Mouse (Mus musculus) kidney, embryonic 14.5 days (tissue): ENCODE data around the gene Bcl2l12. TPM values are rescaled to one million over a fixed set of nuclear protein-coding genes. Genes with fewer than 3 reads are reported as not detected.

ENCODE experiments used
- ATAC-seq: fragments of 200-750 bp; cut with Nextera tagmentation; 2 replicates; pipeline ENCODE4 v1.8.0; 2017; ENCODE audit warnings: moderate number of reproducible peaks, mild to moderate bottlenecking, moderate TSS enrichment, moderate library complexity; ENCODE audit not compliant: low FRiP score, low TSS enrichment
- H3K27ac ChIP-seq: fragments of 300-500 bp; sonication (generic); 2 replicates; pipeline ENCODE4 v1.5.1; 2014; ENCODE audit warnings: low read depth, mild to moderate bottlenecking, low read length, moderate library complexity, mixed read lengths
- H3K27me3 ChIP-seq: fragments of 300-500 bp; sonication (generic); 2 replicates; pipeline ENCODE4 v1.6.1; 2014; ENCODE audit warnings: mild to moderate bottlenecking, low read length; ENCODE audit not compliant: control insufficient read depth, insufficient read depth
- H3K36me3 ChIP-seq: fragments of 300-500 bp; sonication (generic); 2 replicates; pipeline ENCODE4 v1.6.1; 2014; ENCODE audit warnings: low read length, mixed read lengths; ENCODE audit not compliant: control insufficient read depth, insufficient read depth
- H3K4me1 ChIP-seq: fragments of 300-500 bp; sonication (generic); 2 replicates; pipeline ENCODE4 v1.6.1; 2014; ENCODE audit warnings: low read length, mixed read lengths; ENCODE audit not compliant: control insufficient read depth, insufficient read depth
- H3K4me2 ChIP-seq: fragments of 300-500 bp; sonication (generic); replicated peaks from 2 replicates; pipeline ENCODE4 v1.6.1; 2014; ENCODE audit warnings: low read depth, mild to moderate bottlenecking, low read length
- H3K4me3 ChIP-seq: fragments of 300-500 bp; sonication (generic); 2 replicates; pipeline ENCODE4 v1.5.1; 2014; ENCODE audit warnings: mild to moderate bottlenecking, low read length
- H3K9ac ChIP-seq: fragments of 300-500 bp; sonication (generic); 2 replicates; pipeline ENCODE4 v1.6.1; 2014; ENCODE audit warnings: low read depth, mild to moderate bottlenecking, low read length, moderate library complexity
- H3K9me3 ChIP-seq: fragments of 300-500 bp; sonication (generic); 2 replicates; pipeline ENCODE4 v1.6.1; 2016; ENCODE audit warnings: low read length; ENCODE audit not compliant: control insufficient read depth
- WGBS: fragments of 180-500 bp; shearing (Covaris S2); extraction: QIAGEN DNeasy Blood & Tissue Kit; methylation state at CpG from one replicate; pipeline ENCODE4 v1.1.7; 2014; 5-methylcytosine and 5-hydroxymethylcytosine counted together
- polyA plus RNA-seq: library from polyadenylated mRNA; unstranded; fragments of >200 nt; fragmentation: Nextera tagmentation; extraction: Ambion mirVana; gene quantifications from 2 replicates; pipeline ENCODE4 v1.2.1, GENCODE M21; 2014

The Bcl2l12 gene
- polyA plus RNA-seq, 1 experiment from 2014 or later, result 54.9 TPM

DNA sequence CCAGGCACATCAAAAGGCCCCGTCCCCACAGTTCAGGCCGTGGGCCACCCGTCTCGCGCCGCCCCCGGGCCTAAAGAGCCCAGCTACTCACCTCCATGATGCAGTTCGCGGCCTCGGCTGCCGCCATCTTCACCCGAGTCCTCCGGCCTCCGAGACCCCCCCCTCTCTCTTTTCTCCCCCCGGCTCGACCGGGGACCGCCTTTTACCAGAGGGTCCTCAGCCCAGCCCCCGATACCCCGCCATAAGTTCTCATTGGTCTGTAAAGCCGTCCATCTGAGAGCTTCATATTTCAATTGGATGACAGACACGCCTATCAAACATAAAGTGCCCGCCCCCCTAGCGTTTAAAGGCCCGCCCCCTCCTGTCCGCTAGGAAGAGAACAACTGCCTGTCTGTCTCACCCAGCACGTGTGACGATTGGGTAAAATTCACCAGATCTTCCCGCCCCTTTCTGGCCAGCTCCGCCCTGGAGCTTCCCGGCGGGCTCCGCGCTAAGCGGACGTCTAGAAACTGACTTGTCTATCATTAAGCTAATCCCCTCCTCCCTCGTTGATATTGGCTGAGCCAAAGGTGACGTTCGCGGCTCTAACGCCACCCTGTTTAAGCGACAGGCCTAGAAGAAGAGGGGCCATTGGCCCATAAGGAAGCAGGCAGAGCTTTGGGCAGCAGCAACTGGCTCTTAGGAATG is 12.2 kb downstream of the Bcl2l12 start, which contains the start of gene Prmt1:
Gene Prmt1 (minus strand): TSS at position 377 of the 687 bp plus-strand sequence.
- peaks cover 30% of the 10 kb centered on the region for H3K36me3 ChIP-seq
- peak; percentile 96 for ATAC-seq
- peaks cover 26% of the 10 kb centered on the region for H3K4me1 ChIP-seq
- H3K27me3 ChIP-seq, result no peaks in the 10 kb centered on the region
- under 1% methylated on average over 42 of the region's 42 CpGs for WGBS
- H3K9ac ChIP-seq, result peak within 1 kb of the TSS; percentile 99
- peak within 1 kb of the TSS; percentile 68 for H3K4me2 ChIP-seq
- no peaks in the 10 kb centered on the region for H3K9me3 ChIP-seq
- peak within 1 kb of the TSS; percentile 97 for H3K4me3 ChIP-seq
- peak within 1 kb of the TSS; percentile 98 for H3K27ac ChIP-seq

DNA sequence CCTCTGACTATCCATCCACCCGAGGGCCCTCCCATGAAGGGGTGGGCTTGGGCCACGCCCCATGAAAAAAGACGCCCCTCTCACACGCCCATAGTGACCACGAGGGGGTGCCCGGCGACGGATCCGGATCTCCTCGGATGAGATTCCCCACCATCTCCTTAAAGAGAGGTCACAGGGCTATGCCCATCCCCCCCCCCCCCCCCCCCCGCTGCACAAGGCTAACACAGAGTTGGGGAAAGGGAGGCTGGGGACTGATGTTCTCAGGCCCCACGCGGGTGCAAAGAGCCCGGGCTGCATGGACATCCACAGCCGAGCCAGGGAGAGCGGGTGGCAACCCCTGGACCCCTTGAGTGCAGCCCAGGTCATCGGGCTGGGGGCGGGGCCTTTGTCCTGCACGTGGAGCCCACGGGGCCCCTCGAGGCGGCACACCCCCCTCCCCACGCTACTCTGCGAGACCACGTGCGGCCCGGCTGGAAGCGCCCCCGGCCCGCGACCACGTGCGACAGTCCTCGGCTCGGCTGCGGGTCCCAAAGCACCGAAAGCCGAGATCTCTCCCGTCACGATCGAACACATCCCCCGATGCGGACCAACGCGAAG is 12.8 kb downstream of the Bcl2l12 start:
- peak overlapping the region; percentile 99 for H3K9ac ChIP-seq
- H3K4me3 ChIP-seq, result peak overlapping the region; percentile 97
- peaks cover 26% of the 10 kb centered on the region for H3K4me1 ChIP-seq
- no peaks in the 10 kb centered on the region for H3K27me3 ChIP-seq
- peak overlapping the region; percentile 55 for H3K4me2 ChIP-seq
- 0% methylated on average over 25 of the region's 45 CpGs for WGBS
- peak overlapping the region; percentile 98 for H3K27ac ChIP-seq
- H3K9me3 ChIP-seq, result no peaks in the 10 kb centered on the region
- ATAC-seq, result peak; percentile 33
- H3K36me3 ChIP-seq, result peaks cover 35% of the 10 kb centered on the region

DNA sequence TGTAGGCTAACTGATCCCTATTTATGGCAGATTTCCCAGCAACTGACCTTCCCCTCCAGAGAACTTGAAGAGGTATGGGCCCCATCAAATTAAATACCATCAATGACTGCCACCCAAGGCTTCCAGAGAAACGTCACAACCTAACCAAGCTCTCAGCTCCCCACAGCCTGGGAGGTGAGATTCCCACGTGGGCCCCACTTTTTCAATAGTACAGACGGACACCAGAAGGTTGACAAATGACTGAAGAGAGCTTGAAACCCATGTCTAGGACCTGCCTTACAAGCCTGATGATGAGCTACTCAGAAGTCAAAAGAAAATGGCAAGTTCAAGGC is 13.7 kb downstream of the Bcl2l12 start:
- Histone ChIP-seq H3K27me3 (no peaks in the 10 kb centered on the region), H3K4me2 (peak overlapping the region; percentile 55), H3K4me3 (peak overlapping the region; percentile 97), H3K36me3 (peaks cover 43% of the 10 kb centered on the region), H3K4me1 (peaks cover 26% of the 10 kb centered on the region), H3K9me3 (no peaks in the 10 kb centered on the region), H3K27ac (peak overlapping the region; percentile 8; the same call in 1 of the 2 replicates), H3K9ac (peak overlapping the region; percentile 99; the same call in 1 of the 2 replicates)
- 36% methylated on average over 3 of the region's 3 CpGs for WGBS
- ATAC-seq, result no peak

DNA sequence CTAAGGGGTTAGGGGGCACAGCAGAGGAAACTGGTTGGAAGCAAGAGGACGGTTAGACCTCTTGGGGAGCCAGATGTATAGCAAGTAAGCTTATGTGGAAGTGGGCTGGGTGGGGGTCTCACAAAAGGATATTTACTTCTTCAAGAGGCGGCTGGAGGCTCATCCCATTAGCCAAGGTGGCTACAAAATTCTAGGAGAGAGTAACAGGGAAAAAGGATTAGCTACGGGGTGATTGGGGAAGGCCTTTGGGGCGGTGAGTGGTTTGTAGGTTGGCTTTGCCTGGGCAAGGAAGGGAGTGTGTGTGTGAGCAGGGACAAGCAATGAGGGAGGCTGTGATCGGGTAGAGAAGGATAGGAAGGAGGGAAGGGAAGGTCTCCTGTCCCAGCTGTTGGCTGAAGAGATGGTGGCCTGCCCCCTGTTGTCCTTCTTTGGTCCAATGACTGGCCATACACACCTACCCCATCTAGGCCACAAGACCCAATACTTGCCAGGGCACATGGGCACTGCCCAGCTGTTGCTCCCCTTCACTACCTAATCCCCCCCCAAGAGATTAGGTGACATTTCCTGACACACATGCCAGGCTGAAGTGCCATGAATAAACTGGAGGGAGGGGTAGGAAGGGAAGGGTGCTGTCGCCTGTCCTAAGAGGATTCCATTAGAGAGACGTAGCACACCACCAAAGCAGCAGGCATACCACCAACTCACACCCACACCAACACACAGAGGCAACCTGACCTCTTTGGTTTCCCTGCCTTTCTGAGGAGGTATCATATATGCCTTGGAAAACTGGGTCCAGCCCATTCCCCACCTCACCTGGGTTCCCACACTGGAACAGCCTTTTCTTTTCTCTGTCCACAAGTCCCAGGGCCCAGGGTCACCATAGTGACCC is 14.3 kb downstream of the Bcl2l12 start:
- Histone ChIP-seq H3K9me3 (no peaks in the 10 kb centered on the region), H3K4me2 (peak overlapping the region; percentile 55), H3K9ac (peak overlapping the region; percentile 99; the same call in 1 of the 2 replicates), H3K4me3 (peak overlapping the region; percentile 97), H3K4me1 (peaks cover 24% of the 10 kb centered on the region), H3K27me3 (no peaks in the 10 kb centered on the region), H3K36me3 (peaks cover 46% of the 10 kb centered on the region), H3K27ac (peak overlapping the region; percentile 24; the same call in 1 of the 2 replicates)
- 73% methylated on average over 7 of the region's 7 CpGs for WGBS
- no peak for ATAC-seq

DNA sequence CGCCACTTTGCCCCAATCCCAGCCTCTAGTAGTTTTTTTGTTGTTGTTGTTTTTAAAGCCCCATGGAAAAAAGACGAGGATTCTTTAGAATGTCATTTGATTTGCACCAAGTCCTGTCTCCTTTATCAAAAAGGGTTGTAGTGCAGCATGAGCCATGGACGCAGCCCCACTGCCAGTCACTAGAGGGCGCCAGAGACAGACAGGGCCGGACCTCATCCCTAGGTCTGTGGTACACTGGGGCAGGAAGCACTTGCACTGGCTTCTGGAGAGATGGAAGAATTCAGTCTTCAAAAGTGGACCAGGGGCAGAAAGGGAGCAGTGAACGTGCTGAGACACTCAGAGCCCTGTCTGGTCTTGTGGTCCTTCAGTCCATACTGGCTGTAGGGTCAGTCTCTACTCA is 15.4 kb downstream of the Bcl2l12 start:
- Histone ChIP-seq H3K4me3 (no peak overlapping the region; the same call in 1 of the 2 replicates), H3K9me3 (no peaks in the 10 kb centered on the region), H3K4me1 (peaks cover 17% of the 10 kb centered on the region), H3K27ac (no peak overlapping the region), H3K36me3 (peaks cover 55% of the 10 kb centered on the region), H3K9ac (no peak overlapping the region), H3K27me3 (no peaks in the 10 kb centered on the region), H3K4me2 (no peak overlapping the region)
- 35% methylated on average over 6 of the region's 6 CpGs for WGBS
- no peak for ATAC-seq

DNA sequence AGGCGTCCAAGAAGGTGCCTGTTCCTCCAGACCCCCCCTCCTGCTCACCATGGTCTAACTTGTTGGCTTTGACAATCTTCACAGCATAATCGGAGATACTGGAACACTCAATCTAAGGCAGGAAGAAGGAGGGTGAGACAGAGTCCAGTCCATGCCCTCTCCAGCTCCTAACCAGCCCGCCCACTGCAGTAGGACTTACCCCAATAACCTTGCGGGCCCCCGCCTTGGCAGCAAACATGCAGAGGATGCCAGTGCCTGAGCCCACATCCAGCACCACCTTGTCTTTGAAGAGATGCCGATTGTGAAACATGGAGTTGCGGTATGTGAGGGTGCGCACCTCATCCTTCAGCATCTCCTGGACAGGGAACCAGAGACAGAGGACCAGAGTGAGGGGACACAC is 17.0 kb downstream of the Bcl2l12 start:
- Histone ChIP-seq H3K4me3 (no peak overlapping the region), H3K9me3 (no peaks in the 10 kb centered on the region), H3K4me1 (peaks cover 15% of the 10 kb centered on the region), H3K9ac (no peak overlapping the region), H3K4me2 (no peak overlapping the region), H3K27me3 (no peaks in the 10 kb centered on the region), H3K36me3 (peaks cover 70% of the 10 kb centered on the region), H3K27ac (no peak overlapping the region)
- ATAC-seq, result no peak
- WGBS, result 94% methylated on average over 8 of the region's 8 CpGs

DNA sequence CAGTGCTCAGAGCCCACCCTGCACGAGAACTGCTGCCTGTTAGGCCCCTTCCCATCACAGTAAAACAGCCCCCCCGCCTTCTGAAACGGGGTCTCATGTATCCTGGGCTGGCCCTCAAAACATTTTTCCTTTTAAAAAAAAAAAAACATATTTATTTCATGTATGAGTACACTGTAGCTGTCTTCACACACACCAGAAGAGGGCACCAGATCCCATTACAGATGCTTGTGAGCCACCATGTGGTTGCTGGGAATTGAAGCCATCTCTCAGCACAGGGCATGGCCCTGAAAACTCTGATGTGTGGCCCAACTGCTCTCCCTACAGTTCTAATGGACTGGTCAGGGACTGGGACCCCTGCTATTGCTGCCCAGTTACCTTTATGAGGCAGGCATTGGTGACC is 20.2 kb downstream of the Bcl2l12 start:
- Histone ChIP-seq H3K36me3 (peaks cover 75% of the 10 kb centered on the region), H3K4me2 (no peak overlapping the region), H3K9me3 (no peaks in the 10 kb centered on the region), H3K27me3 (no peaks in the 10 kb centered on the region), H3K27ac (no peak overlapping the region), H3K4me1 (peaks cover 6% of the 10 kb centered on the region; the same call in 1 of the 2 replicates), H3K9ac (no peak overlapping the region), H3K4me3 (no peak overlapping the region)
- WGBS, result 93% methylated on average over 3 of the region's 3 CpGs
- ATAC-seq, result no peak

DNA sequence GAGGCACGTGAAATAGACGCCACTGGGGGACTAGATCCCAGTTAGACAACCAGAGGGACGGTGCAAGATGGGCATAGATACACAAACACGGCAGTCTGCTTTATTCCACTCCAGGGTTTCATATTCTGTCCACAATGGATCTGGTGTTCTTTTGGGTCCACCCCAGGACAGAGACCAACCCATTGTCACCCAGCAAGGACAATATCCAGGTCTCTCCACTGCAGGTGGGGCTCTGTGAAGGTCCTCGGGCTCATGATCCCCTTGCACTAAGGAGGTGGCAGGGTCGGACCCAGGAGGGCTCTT is 23.4 kb downstream of the Bcl2l12 start:
- Histone ChIP-seq H3K4me1 (peaks cover 14% of the 10 kb centered on the region; the same call in 1 of the 2 replicates), H3K9ac (peak overlapping the region; percentile 25; the same call in 1 of the 2 replicates), H3K27me3 (no peaks in the 10 kb centered on the region), H3K4me3 (peak overlapping the region; percentile 7; the same call in 1 of the 2 replicates), H3K36me3 (peaks cover 45% of the 10 kb centered on the region), H3K4me2 (peak overlapping the region; percentile 49; the same call in 1 of the 2 replicates), H3K27ac (peak overlapping the region; percentile 59), H3K9me3 (no peaks in the 10 kb centered on the region)
- 22% methylated on average over 6 of the region's 6 CpGs for WGBS
- no peak for ATAC-seq
